Mouse (Mus musculus): ENCODE data around the gene Ppfia4.

Gene Ppfia4

GRCm38 (mm10) chr1:134297265-134297664, 35.5 kb downstream of the Ppfia4 start:
- no peak for DNase-seq

DNA sequence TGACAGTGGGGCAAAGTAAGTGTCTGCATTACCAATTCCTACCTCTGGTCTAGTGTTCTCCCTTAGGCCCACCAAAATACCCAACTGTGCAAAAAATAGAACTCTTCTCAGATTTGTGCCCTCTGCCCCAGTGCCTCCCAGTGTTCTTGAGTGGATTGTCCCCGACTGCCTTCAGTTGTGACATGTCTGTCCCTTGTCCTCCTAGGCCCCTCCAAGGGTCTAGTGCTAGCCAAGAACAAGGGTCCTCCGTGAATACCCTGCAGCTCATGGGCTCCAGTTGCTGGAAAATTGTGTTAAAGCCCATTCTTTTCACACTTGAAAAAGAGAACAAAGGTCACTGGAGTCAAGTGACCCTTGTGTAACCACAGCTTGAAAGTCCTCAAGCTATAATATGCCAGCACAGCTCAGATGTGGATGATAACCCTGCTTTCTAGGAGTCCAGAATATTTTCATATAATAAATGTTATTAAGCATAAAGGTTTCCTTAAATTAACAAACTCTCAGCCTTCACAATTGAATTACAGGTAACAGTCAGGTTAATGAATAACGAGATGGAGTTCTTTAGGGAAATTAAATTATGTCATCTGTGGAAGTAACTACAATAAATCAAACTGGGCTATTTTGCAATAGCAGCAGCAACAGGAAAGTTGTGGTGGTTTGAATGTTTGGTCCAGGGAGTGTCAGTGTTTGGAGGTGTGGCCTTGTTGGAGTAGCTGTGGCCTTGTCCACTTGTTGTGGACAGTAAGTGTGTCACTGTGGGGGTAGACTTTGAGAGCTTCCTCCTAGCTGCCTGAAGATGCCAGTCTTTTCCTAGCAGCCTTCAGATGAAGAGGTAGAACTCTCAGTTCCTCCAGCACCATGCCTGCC, 38.8 kb downstream of the Ppfia4 start:
- no peak for DNase-seq

- no peak for DNase-seq
Observed at GRCm38 (mm10) chr1:134293276-134293675, 39.5 kb downstream of the Ppfia4 start.

- no peak for DNase-seq
Observed at GRCm38 (mm10) chr1:134292601-134293000, 40.1 kb downstream of the Ppfia4 start.

GRCm38 (mm10) chr1:134292073-134292472, 40.7 kb downstream of the Ppfia4 start:
- DNase-seq = no peak

DNA sequence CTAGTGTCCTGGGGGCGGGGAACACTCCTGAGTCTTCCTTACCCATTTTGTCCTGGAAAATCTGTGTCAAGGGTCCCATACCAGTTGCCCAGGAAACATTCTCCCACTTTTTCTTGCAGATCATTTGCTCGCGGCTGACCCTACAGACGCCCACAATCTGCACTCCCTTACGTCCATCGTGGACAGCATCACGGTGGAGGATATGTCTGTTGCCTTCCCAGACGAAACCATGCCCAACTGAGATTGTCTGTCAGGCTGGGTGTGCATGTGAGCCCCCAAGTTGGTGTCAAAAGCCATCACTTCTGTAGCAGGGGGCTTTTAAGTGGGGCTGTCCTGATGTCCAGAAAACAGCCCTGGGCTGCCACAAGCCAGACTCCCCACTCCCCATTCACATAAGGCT, 41.2 kb downstream of the Ppfia4 start:
- no peak for DNase-seq

- peak; percentile 40 for DNase-seq
Observed at GRCm38 (mm10) chr1:134290909-134291308, 41.8 kb downstream of the Ppfia4 start.

GRCm38 (mm10) chr1:134290300-134290699, 42.4 kb downstream of the Ppfia4 start:
- DNase-seq = no peak

DNA sequence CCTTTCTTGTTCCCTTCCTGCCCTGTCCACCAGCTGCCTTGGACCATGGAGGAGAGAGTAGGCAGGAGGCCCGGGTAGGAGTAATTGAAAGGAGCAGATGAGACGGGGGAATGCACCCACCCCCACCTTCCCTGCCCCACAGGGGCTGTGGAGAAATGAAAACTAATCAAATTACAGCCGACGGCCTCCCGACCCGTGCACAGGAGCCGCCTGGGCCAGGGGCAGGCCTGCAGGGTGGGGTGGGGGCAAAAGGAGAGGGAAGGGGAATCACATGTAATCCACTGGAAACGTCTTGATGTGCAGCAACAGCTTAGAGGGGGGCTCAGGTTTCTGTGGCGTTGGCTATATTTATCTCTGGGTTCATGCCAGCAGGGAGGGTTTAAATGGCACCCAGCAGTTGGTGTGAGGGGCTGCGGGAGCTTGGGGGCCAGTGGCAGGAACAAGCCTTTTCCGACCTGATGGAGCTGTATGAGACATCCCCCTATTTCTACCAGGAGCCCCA, 43.1 kb downstream of the Ppfia4 start, which contains the start of gene Myog:
Myog (plus strand) TSS at position 392 of the 502 bp plus-strand sequence.
- DNase-seq = no peak

DNA sequence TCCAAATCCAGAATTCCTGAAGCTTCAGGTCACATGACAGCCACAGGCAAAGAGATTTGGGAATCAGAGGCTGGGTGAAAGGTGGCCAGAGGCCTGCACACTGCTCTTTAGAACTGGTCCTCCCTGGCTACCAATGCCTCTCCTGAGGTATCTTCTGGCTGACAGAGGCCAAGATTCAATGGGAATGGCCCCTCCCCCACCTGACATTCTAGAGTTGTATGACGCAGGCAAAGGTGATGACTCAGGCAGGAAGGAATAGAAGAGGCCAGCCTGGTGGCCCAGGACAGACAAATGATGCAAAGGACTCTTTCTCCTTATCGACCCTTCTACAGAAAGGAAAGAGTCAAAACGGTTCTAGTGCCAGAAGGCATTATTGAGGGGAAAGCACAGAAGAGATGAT, 44.5 kb downstream of the Ppfia4 start:
- DNase-seq = no peak

- DNase-seq = no peak
Observed at GRCm38 (mm10) chr1:134285458-134286120, 47.1 kb downstream of the Ppfia4 start.

GRCm38 (mm10) chr1:134283108-134283507, 49.6 kb downstream of the Ppfia4 start:
- DNase-seq = no peak

DNA sequence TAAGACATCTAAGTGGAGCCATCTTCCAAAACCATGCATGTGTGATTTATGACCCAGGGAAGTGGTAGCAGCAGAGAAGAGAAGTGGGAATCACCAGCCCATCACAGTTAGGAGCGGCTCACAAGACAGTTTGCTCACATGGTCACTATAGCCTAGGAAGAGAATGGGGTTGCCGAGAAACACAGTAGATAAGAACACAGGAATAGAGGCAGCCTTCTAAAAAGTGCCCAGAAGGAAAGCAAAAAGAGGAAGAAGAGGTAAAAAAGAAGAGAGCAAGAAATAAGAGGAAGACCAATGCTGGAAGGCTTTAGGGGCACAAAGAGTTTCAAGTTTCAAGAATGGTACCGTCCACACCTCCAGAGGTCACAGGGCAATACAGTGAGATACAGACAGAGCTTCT, 50.4 kb downstream of the Ppfia4 start:
- DNase-seq = no peak

- no peak for DNase-seq
Observed at GRCm38 (mm10) chr1:134281563-134281962, 51.2 kb downstream of the Ppfia4 start.

- DNase-seq = no peak
Observed at GRCm38 (mm10) chr1:134280174-134280573, 52.6 kb downstream of the Ppfia4 start.

- DNase-seq = no peak
Observed at GRCm38 (mm10) chr1:134276823-134277222, 55.9 kb downstream of the Ppfia4 start.

GRCm38 (mm10) chr1:134275616-134276464, 56.9 kb downstream of the Ppfia4 start:
- DNase-seq = no peak

DNA sequence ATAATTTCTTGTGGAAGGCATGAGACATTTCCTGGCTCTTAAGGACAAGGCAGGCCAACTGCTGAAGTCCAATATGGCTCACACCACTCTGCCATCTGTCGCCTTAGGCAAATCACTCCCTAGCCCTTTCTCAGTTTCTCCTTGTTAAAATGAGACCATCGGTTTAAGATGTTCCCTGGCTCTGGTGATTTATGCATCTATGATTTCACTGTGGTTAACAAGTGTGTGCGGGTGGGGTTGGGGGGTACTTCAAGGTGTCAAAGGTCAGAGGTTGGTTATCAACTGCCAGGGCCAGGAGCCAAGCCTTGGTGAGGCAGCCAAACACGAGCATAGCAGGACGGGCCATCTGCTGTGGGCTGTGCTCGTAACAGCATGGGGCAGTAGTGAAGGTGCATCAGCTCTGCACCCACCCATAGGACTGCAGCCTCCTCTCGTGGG, 58.2 kb downstream of the Ppfia4 start:
- DNase-seq = no peak

DNA sequence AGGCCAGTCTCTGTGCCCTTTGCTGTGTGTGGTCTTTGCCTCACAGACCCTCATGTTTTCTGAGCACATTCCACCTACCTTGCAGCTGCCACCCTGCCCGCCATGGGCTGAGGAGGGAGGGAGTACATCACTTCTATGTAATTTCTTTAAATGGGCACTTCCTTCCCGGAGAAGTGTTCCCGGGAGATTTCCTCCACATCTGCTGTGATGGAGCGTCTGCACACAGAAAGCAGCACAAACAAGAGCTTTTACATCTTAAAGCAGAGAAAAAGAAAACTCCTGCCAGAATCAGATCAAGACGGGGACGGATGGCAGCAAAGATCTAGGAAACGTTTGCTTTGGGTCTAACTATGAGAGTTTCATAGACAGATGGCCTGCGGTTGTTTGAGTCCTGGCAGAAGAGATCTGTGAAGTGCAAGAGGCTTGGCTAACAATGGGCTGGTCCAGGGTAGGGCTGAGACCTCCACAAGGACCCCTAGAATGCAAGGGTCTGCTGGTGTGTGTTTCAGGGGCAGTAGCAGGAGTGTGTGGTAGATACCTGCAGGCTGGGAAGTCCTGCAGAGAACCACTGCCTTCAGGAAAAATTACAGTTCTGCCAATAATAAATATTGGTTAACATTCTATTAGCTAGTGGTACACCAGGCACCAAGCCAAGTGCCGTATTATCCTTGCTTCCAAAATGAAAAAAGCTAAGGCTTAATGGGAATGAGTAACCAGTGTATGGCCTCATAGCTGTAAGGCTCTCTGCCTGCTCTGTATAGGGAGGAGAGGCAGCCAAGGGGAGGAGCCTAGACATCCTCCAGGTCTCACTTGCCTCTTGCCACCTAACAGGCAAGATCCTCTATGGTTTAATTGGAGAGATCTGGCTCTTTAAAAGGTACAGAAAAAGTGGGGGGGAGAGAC, 59.0 kb downstream of the Ppfia4 start:
- no peak for DNase-seq

GRCm38 (mm10) chr1:134272754-134273250, 59.9 kb downstream of the Ppfia4 start:
- no peak for DNase-seq

GRCm38 (mm10) chr1:134270026-134270425, 62.7 kb downstream of the Ppfia4 start:
- no peak for DNase-seq

- no peak for DNase-seq
Observed at GRCm38 (mm10) chr1:134265797-134266196, 66.9 kb downstream of the Ppfia4 start.
